Mouse (Mus musculus): Measurements from ENCODE around the gene Cnnm4. TPM values are rescaled to one million over a fixed set of nuclear protein-coding genes. Genes with fewer than 3 reads are reported as not detected.

The Cnnm4 gene
- polyA plus RNA-seq, 1 experiment from 2014 or later, result 13.4 TPM

- H3K4me3 ChIP-seq, result no peak overlapping the region
- no peaks in the 10 kb centered on the region for H3K9me3 ChIP-seq
- no peak overlapping the region for H3K27ac ChIP-seq
- 88% methylated on average over 6 of the region's 6 CpGs for WGBS
- peaks cover 3% of the 10 kb centered on the region; the same call in 1 of the 2 replicates for H3K4me1 ChIP-seq (replicated peaks)
- H3K27me3 ChIP-seq (ENCODE audit: insufficient read depth, poor library complexity, severe bottlenecking), result no peaks in the 10 kb centered on the region
- no peaks in the 10 kb centered on the region for H3K36me3 ChIP-seq
- no peak for DNase-seq (ENCODE audit: low spot score)
Observed at GRCm38 (mm10) chr1:36454055-36454815, 17.2 kb upstream of the Cnnm4 start.

- no peaks in the 10 kb centered on the region for H3K27me3 ChIP-seq (ENCODE audit: insufficient read depth, poor library complexity, severe bottlenecking)
- H3K27ac ChIP-seq, result no peak overlapping the region
- WGBS, result 43% methylated on average over 7 of the region's 7 CpGs
- no peaks in the 10 kb centered on the region for H3K9me3 ChIP-seq
- H3K4me3 ChIP-seq, result no peak overlapping the region
- no peak for DNase-seq (ENCODE audit: low spot score)
- H3K36me3 ChIP-seq, result no peaks in the 10 kb centered on the region
- H3K4me1 ChIP-seq (replicated peaks), result peaks cover 3% of the 10 kb centered on the region; the same call in 1 of the 2 replicates
Observed at GRCm38 (mm10) chr1:36457388-36458014, 13.9 kb upstream of the Cnnm4 start.

GRCm38 (mm10) chr1:36458169-36458568 lies 13.3 kb upstream of the Cnnm4 start:
- H3K27me3 ChIP-seq (ENCODE audit: insufficient read depth, poor library complexity, severe bottlenecking), result no peaks in the 10 kb centered on the region
- no peak for DNase-seq (ENCODE audit: low spot score)
- WGBS, result 80% methylated on average over 5 of the region's 5 CpGs
- H3K36me3 ChIP-seq, result no peaks in the 10 kb centered on the region
- H3K27ac ChIP-seq, result no peak overlapping the region
- no peak overlapping the region for H3K4me3 ChIP-seq
- peaks cover 3% of the 10 kb centered on the region; the same call in 1 of the 2 replicates for H3K4me1 ChIP-seq (replicated peaks)
- no peaks in the 10 kb centered on the region for H3K9me3 ChIP-seq

- H3K27me3 ChIP-seq (ENCODE audit: insufficient read depth, poor library complexity, severe bottlenecking), result no peaks in the 10 kb centered on the region
- H3K4me3 ChIP-seq, result no peak overlapping the region
- no peak for DNase-seq (ENCODE audit: low spot score)
- peaks cover 6% of the 10 kb centered on the region; the same call in 1 of the 2 replicates for H3K4me1 ChIP-seq (replicated peaks)
- WGBS, result 57% methylated on average over 2 of the region's 2 CpGs
- no peak overlapping the region for H3K27ac ChIP-seq
- H3K36me3 ChIP-seq, result no peaks in the 10 kb centered on the region
- H3K9me3 ChIP-seq, result no peaks in the 10 kb centered on the region
Observed at GRCm38 (mm10) chr1:36461829-36462228, 9.6 kb upstream of the Cnnm4 start.

GRCm38 (mm10) chr1:36465641-36466160 lies 5.7 kb upstream of the Cnnm4 start:
- 78% methylated on average over 4 of the region's 4 CpGs for WGBS

GRCm38 (mm10) chr1:36467446-36467845 lies 4.0 kb upstream of the Cnnm4 start:
- peaks cover 29% of the 10 kb centered on the region for H3K4me1 ChIP-seq (replicated peaks)
- no peak for DNase-seq (ENCODE audit: low spot score)
- H3K4me3 ChIP-seq, result no peak overlapping the region
- no peaks in the 10 kb centered on the region for H3K9me3 ChIP-seq
- peaks cover 12% of the 10 kb centered on the region; the same call in 1 of the 2 replicates for H3K27me3 ChIP-seq (ENCODE audit: insufficient read depth, poor library complexity, severe bottlenecking)
- WGBS, result 54% methylated on average over 5 of the region's 5 CpGs
- no peak overlapping the region for H3K27ac ChIP-seq
- no peaks in the 10 kb centered on the region for H3K36me3 ChIP-seq

More at GRCm38 (mm10) chr1:36465641-36466160, 5.7 kb upstream of the Cnnm4 start:
- no peaks in the 10 kb centered on the region for H3K36me3 ChIP-seq
- no peak overlapping the region for H3K27ac ChIP-seq
- H3K9me3 ChIP-seq, result no peaks in the 10 kb centered on the region
- DNase-seq (ENCODE audit: low spot score), result no peak
- no peak overlapping the region for H3K4me3 ChIP-seq
- H3K4me1 ChIP-seq (replicated peaks), result peaks cover 12% of the 10 kb centered on the region
- peaks cover 8% of the 10 kb centered on the region; the same call in 1 of the 2 replicates for H3K27me3 ChIP-seq (ENCODE audit: insufficient read depth, poor library complexity, severe bottlenecking)

- Histone ChIP-seq H3K36me3 (no peaks in the 10 kb centered on the region), H3K27ac (no peak overlapping the region), H3K4me1 (replicated peaks) (peaks cover 50% of the 10 kb centered on the region), H3K9me3 (no peaks in the 10 kb centered on the region), H3K27me3 (ENCODE audit: insufficient read depth, poor library complexity, severe bottlenecking) (peaks cover 25% of the 10 kb centered on the region), H3K4me3 (no peak overlapping the region)
- DNase-seq (ENCODE audit: low spot score), result no peak
- 33% methylated on average over 2 of the region's 2 CpGs for WGBS
Observed at GRCm38 (mm10) chr1:36469811-36470444, 1.5 kb upstream of the Cnnm4 start.

- Histone ChIP-seq H3K27ac (peak overlapping the region; percentile 90), H3K4me1 (replicated peaks) (peaks cover 68% of the 10 kb centered on the region)
- 15% methylated on average over 18 of the region's 18 CpGs for WGBS
Observed at GRCm38 (mm10) chr1:36472106-36472440, 653 bp downstream of the Cnnm4 start.

GRCm38 (mm10) chr1:36473211-36473780 lies 1.9 kb downstream of the Cnnm4 start:
- Histone ChIP-seq H3K9me3 (no peaks in the 10 kb centered on the region), H3K4me1 (replicated peaks) (peaks cover 73% of the 10 kb centered on the region), H3K36me3 (no peaks in the 10 kb centered on the region), H3K27me3 (ENCODE audit: insufficient read depth, poor library complexity, severe bottlenecking) (peaks cover 25% of the 10 kb centered on the region), H3K27ac (no peak overlapping the region), H3K4me3 (peak overlapping the region; percentile 72)
- DNase-seq (ENCODE audit: low spot score), result no peak
- 86% methylated on average over 10 of the region's 10 CpGs for WGBS

More at GRCm38 (mm10) chr1:36472106-36472440, 653 bp downstream of the Cnnm4 start:
- Histone ChIP-seq H3K27me3 (ENCODE audit: insufficient read depth, poor library complexity, severe bottlenecking) (peaks cover 25% of the 10 kb centered on the region), H3K9me3 (no peaks in the 10 kb centered on the region), H3K4me3 (peak overlapping the region; percentile 72), H3K36me3 (no peaks in the 10 kb centered on the region)
- DNase-seq (ENCODE audit: low spot score), result no peak

- H3K9me3 ChIP-seq, result no peaks in the 10 kb centered on the region
- H3K27me3 ChIP-seq (ENCODE audit: insufficient read depth, poor library complexity, severe bottlenecking), result peaks cover 21% of the 10 kb centered on the region
- 73% methylated on average over 3 of the region's 3 CpGs for WGBS
- H3K36me3 ChIP-seq, result no peaks in the 10 kb centered on the region
- peak overlapping the region; percentile 72 for H3K4me3 ChIP-seq
- no peak for DNase-seq (ENCODE audit: low spot score)
- peaks cover 78% of the 10 kb centered on the region for H3K4me1 ChIP-seq (replicated peaks)
- H3K27ac ChIP-seq, result peak overlapping the region; percentile 35; the same call in 1 of the 2 replicates
Observed at GRCm38 (mm10) chr1:36474646-36475045, 3.2 kb downstream of the Cnnm4 start.

GRCm38 (mm10) chr1:36475480-36476110 lies 4.2 kb downstream of the Cnnm4 start:
- peak overlapping the region; percentile 72; the same call in 1 of the 2 replicates for H3K4me3 ChIP-seq
- H3K9me3 ChIP-seq, result no peaks in the 10 kb centered on the region
- H3K27me3 ChIP-seq (ENCODE audit: insufficient read depth, poor library complexity, severe bottlenecking), result peaks cover 22% of the 10 kb centered on the region
- no peak for DNase-seq (ENCODE audit: low spot score)
- 61% methylated on average over 8 of the region's 8 CpGs for WGBS
- no peaks in the 10 kb centered on the region for H3K36me3 ChIP-seq
- peaks cover 73% of the 10 kb centered on the region for H3K4me1 ChIP-seq (replicated peaks)
- H3K27ac ChIP-seq, result peak overlapping the region; percentile 50

- Histone ChIP-seq H3K27me3 (ENCODE audit: insufficient read depth, poor library complexity, severe bottlenecking) (peaks cover 23% of the 10 kb centered on the region), H3K4me3 (no peak overlapping the region), H3K9me3 (no peaks in the 10 kb centered on the region), H3K27ac (no peak overlapping the region), H3K36me3 (no peaks in the 10 kb centered on the region), H3K4me1 (replicated peaks) (peaks cover 65% of the 10 kb centered on the region)
- WGBS, result 88% methylated on average over 7 of the region's 7 CpGs
- no peak for DNase-seq (ENCODE audit: low spot score)
Observed at GRCm38 (mm10) chr1:36476426-36476825, 5.0 kb downstream of the Cnnm4 start.
